Mouse (Mus musculus) bone marrow macrophage, adult 2 months (primary cell): ENCODE measurements at regions not wholly inside any gene's neighbourhood (a gene's known extent, or its start where the extent isn't known, plus 50 kb on each side); places are given as distances from the start of the nearest gene placed in this dataset.

Source experiments
- CTCF ChIP-seq: IDR thresholded peaks from 2 replicates; pipeline ENCODE4 v1.5.1; 2012; ENCODE audit warnings: low read depth, mild to moderate bottlenecking, low read length, moderate library complexity
- POLR2A ChIP-seq: IDR thresholded peaks from 2 replicates; pipeline ENCODE4 v1.6.1; 2012; ENCODE audit warnings: mild to moderate bottlenecking, low read depth, low read length, borderline replicate concordance

DNA sequence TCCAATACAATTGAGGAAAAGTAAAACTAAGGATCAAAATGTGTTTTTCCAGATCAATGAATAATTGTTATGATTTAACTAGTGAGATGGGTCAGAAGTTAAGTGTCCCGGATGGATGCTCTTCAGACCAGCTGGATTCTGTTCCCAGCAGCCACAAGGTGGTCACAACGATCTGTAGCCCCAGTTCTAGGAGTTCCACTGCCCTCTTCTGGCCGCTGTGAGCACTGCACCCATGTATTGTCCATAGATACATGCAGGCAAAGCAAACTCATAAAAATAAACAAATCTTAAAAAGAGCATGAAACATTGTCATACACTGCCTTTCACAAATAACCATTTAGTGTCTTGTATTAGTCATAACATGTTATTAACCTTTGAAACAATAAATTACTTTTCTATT, 96.3 kb upstream of the Gk2 start:
- TF ChIP-seq POLR2A (no peak), CTCF (peak; percentile 44; the same call in 1 of the 2 replicates)
